Mouse (Mus musculus) liver, embryonic 11.5 days (tissue): ENCODE data around the gene Prss8. TPM values are rescaled to one million over a fixed set of nuclear protein-coding genes. Genes with fewer than 3 reads are reported as not detected.
A peak's percentile ranks its signal among the peaks of the same experiment; 100 is the strongest.

Experiments
- ATAC-seq: fragments of 200-750 bp; cut with Nextera tagmentation; replicated peaks from 2 replicates; pipeline ENCODE4 v1.8.0; 2017; ENCODE audit warnings: moderate number of reproducible peaks, mild to moderate bottlenecking, moderate TSS enrichment, moderate library complexity; ENCODE audit not compliant: low FRiP score
- DNase-seq: peaks from one replicate; pipeline ENCODE4 v3.0.0-alpha.2; 2017; ENCODE audit warnings: low spot score
- H3K27ac ChIP-seq: fragments of 300-500 bp; sonication (generic); 2 replicates; pipeline ENCODE4 v1.5.1; 2014; ENCODE audit warnings: mild to moderate bottlenecking, low read depth, low read length, control low read depth
- H3K27me3 ChIP-seq: fragments of 300-500 bp; sonication (generic); replicated peaks from 2 replicates; pipeline ENCODE4 v1.6.1; 2014; ENCODE audit warnings: low read length, mixed read lengths; ENCODE audit not compliant: control insufficient read depth, insufficient read depth
- H3K36me3 ChIP-seq: fragments of 300-500 bp; sonication (generic); 2 replicates; pipeline ENCODE4 v1.6.1; 2014; ENCODE audit warnings: mild to moderate bottlenecking, low read length, moderate library complexity, mixed read lengths; ENCODE audit not compliant: control insufficient read depth, insufficient read depth
- H3K4me1 ChIP-seq: fragments of 300-500 bp; sonication (generic); replicated peaks from 2 replicates; pipeline ENCODE4 v1.6.1; 2014; ENCODE audit warnings: low read length, mixed read lengths; ENCODE audit not compliant: control insufficient read depth, insufficient read depth
- H3K4me2 ChIP-seq: fragments of 300-500 bp; sonication (generic); 2 replicates; pipeline ENCODE4 v1.6.1; 2014; ENCODE audit warnings: mild to moderate bottlenecking, control low read depth, moderate library complexity
- H3K4me3 ChIP-seq: fragments of 300-500 bp; sonication (generic); 2 replicates; pipeline ENCODE4 v1.5.1; 2014; ENCODE audit warnings: low read depth, low read length, control low read depth
- H3K9ac ChIP-seq: fragments of 300-500 bp; sonication (generic); 2 replicates; pipeline ENCODE4 v1.6.1; 2014; ENCODE audit warnings: low read depth, low read length, control low read depth
- H3K9me3 ChIP-seq: fragments of 300-500 bp; sonication (generic); 2 replicates; pipeline ENCODE4 v1.6.1; 2016; ENCODE audit warnings: low read length, inconsistent platforms, mixed read lengths; ENCODE audit not compliant: control insufficient read depth
- WGBS: fragments of 180-500 bp; shearing (Covaris S2); extraction: QIAGEN DNeasy Blood & Tissue Kit; methylation state at CpG from one replicate; pipeline ENCODE4 v1.1.7; 2014; 5-methylcytosine and 5-hydroxymethylcytosine counted together
- polyA plus RNA-seq: library from polyadenylated mRNA; unstranded; fragments of >200 nt; fragmentation: Nextera tagmentation; extraction: Ambion mirVana; gene quantifications from 2 replicates; pipeline ENCODE4 v1.2.1, GENCODE M21; 2014

Prss8 gene
- polyA plus RNA-seq, 1 experiment from 2014 or later = 3.4 TPM

DNA sequence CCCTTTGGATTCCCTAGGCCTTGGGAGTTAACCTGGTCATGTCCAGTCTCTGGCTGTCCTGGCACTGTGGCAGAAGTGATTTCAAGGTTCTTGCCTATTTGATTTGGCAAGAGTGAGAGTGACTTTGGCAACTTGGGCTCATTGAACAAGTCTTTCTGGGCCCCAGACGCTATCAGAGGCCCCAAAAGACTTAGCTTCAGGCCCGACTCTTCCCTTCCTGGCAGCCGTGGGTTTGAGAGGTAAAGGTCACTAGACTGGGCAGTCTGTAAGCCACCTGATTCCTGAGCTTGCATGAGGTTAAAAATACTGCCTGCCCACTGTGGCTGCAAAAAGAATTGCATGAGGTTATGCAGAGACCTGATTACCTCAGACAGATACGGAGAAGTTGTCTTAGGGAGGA, 21.2 kb downstream of the Prss8 start:
- Histone ChIP-seq H3K36me3 (peaks cover 44% of the 10 kb centered on the region), H3K27me3 (no peaks in the 10 kb centered on the region), H3K9ac (no peak overlapping the region)

DNA sequence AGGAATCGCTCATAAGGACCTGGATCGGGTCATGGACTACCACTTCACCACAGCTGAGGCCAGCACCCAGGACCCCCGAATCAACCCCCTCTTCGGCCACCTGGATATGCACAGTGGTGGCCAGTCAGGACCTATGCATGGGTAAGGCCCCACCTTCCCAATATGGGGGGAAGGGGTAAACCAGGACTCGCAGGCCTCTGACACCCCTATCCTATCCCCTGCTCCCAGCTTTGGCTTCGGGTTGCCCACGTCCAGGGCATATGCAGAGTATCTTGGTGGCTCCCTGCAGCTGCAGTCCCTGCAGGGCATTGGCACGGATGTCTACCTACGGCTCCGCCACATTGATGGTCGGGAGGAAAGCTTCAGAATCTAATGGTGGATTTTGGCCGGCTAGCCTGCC, 22.0 kb downstream of the Prss8 start:
- H3K27me3 ChIP-seq = no peaks in the 10 kb centered on the region
- no peak overlapping the region for H3K4me2 ChIP-seq
- peaks cover 11% of the 10 kb centered on the region for H3K4me1 ChIP-seq
- H3K9me3 ChIP-seq = no peaks in the 10 kb centered on the region
- DNase-seq (no peak), ATAC-seq (no peak)
- no peak overlapping the region for H3K27ac ChIP-seq
- no peak overlapping the region for H3K4me3 ChIP-seq
- H3K36me3 ChIP-seq = peaks cover 44% of the 10 kb centered on the region
- H3K9ac ChIP-seq = no peak overlapping the region
- 91% methylated on average over 12 of the region's 12 CpGs for WGBS

More for the DNA sequence above, 21.2 kb downstream of the Prss8 start:
- Histone ChIP-seq H3K9me3 (no peaks in the 10 kb centered on the region), H3K4me3 (no peak overlapping the region), H3K4me1 (peaks cover 15% of the 10 kb centered on the region), H3K4me2 (no peak overlapping the region), H3K27ac (no peak overlapping the region)
- WGBS = 82% methylated on average over 4 of the region's 4 CpGs
- ATAC-seq (no peak), DNase-seq (no peak)

DNA sequence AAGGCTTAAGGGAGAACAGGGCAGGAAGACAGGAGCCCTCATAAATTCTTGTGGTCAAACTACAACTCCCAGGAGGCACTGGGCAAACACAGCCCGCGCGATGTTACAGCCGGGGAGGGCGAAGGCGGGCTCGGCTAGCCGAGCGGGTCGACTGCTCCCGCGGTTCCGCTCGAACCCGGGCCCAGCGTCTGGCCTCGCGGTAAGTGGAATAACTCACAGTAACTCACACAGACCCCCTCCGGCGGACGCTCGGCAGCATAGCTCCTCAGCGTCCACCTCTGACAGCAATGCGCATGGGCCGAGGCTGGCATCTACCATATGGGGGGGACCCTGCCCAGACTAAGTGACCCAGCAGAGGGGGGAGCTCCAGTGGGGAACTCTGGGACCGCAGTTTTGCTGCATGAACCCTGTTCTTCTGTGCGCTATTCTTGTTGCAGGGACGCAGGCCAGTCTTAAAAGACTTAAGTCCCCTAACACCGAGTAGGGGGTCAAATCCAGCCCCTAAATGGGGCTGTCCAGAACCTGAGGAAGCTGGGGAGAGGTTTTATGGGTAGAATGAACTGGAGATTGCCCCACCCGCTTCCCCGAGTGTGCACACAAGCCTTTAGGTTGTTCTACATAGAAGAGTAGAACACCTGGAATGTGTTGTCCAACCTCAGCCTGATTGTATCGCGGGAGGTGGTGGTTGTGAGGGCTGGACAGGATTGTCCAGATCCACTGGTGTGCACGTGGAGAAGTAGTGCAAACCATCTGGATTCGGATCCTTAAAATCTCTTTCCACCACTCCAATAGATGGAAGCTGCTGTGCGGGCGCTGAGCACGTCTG, 25.7 kb downstream of the Prss8 start, which contains the start of gene Bckdk:
TSS of gene Bckdk (plus strand) at position 112 of the 826 bp plus-strand sequence.
- H3K4me1 ChIP-seq = peaks cover 25% of the 10 kb centered on the region
- WGBS = 8% methylated on average over 38 of the region's 38 CpGs

GRCm38 (mm10) chr7:127901772-127902171, 28.1 kb downstream of the Prss8 start:
- Histone ChIP-seq H3K4me1 (peaks cover 29% of the 10 kb centered on the region), H3K4me2 (no peak overlapping the region), H3K27me3 (no peaks in the 10 kb centered on the region), H3K36me3 (peaks cover 14% of the 10 kb centered on the region), H3K9ac (no peak overlapping the region), H3K9me3 (no peaks in the 10 kb centered on the region), H3K27ac (no peak overlapping the region), H3K4me3 (no peak overlapping the region)
- ATAC-seq (no peak), DNase-seq (no peak)
- 49% methylated on average over 2 of the region's 2 CpGs for WGBS

More for the DNA sequence above, 25.7 kb downstream of the Prss8 start, which contains the start of gene Bckdk:
- H3K9me3 ChIP-seq = no peaks in the 10 kb centered on the region
- H3K36me3 ChIP-seq = peaks cover 37% of the 10 kb centered on the region
- H3K4me3 ChIP-seq = peak within 1 kb of the TSS; percentile 86
- peak within 1 kb of the TSS; percentile 96 for H3K9ac ChIP-seq
- ATAC-seq (peak; percentile 86), DNase-seq (peak; percentile 83)
- H3K27me3 ChIP-seq = no peaks in the 10 kb centered on the region
- H3K27ac ChIP-seq = peak within 1 kb of the TSS; percentile 83
- peak within 1 kb of the TSS; percentile 97 for H3K4me2 ChIP-seq

- Histone ChIP-seq H3K9me3 (no peaks in the 10 kb centered on the region), H3K27ac (peak overlapping the region; percentile 62), H3K27me3 (no peaks in the 10 kb centered on the region), H3K4me3 (no peak overlapping the region), H3K4me1 (peaks cover 29% of the 10 kb centered on the region), H3K36me3 (no peaks in the 10 kb centered on the region; the same call in 1 of the 2 replicates), H3K4me2 (peak overlapping the region; percentile 46), H3K9ac (0 out of 2 replicates have a peak overlapping the region, but pooled peaks have one; percentile 3)
- 16% methylated on average over 7 of the region's 7 CpGs for WGBS
- DNase-seq = no peak
- ATAC-seq = no peak
Observed at GRCm38 (mm10) chr7:127899997-127900396, 29.9 kb downstream of the Prss8 start.

GRCm38 (mm10) chr7:127898179-127898956, 31.5 kb downstream of the Prss8 start:
- ATAC-seq (peak; percentile 42), DNase-seq (no peak)
- Histone ChIP-seq H3K27ac (peak overlapping the region; percentile 62; the same call in 1 of the 2 replicates), H3K27me3 (no peaks in the 10 kb centered on the region), H3K9me3 (no peaks in the 10 kb centered on the region), H3K4me2 (peak overlapping the region; percentile 46), H3K4me1 (peaks cover 28% of the 10 kb centered on the region), H3K4me3 (no peak overlapping the region), H3K9ac (no peak overlapping the region), H3K36me3 (no peaks in the 10 kb centered on the region; the same call in 1 of the 2 replicates)
- 29% methylated on average over 10 of the region's 10 CpGs for WGBS

DNA sequence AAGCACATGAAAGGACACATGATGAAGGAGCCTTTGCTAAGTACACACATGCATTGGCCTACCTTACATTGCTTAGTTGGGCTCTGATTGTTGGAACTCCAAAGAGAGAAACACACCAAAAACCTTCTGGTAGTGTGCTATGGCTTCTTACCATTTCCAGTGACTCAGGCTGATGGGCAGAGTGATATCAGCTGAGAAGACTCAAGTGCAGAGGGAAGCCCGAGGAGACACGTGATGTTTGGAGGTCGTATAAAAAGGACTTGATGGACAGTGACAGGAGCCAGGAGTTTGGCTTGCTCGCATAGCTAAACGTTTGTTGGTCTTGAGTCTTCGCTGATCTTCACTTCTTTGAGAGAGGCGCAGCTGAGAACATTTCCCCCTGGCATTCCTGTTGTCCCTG, 32.4 kb downstream of the Prss8 start:
- H3K36me3 ChIP-seq = peaks cover 5% of the 10 kb centered on the region; the same call in 1 of the 2 replicates
- 79% methylated on average over 7 of the region's 7 CpGs for WGBS
- H3K4me3 ChIP-seq = no peak overlapping the region

DNA sequence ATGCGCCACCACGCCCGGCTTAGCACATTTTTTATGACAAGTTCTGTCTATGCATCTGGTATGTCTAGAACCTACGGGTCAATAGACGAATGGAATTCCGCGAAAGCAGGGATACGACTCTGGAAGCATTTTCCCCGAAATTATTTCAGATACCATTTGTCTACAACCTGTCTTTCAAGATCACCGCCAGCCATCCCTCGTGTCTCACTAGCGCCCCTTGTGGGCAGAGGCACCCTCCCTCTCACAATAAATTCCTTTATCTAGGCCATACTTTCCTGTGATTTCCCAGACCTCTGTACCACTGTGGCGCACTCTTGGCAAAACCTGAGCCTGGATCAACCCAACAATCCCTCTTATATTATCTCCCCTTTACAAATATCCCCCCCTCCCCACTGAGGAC, 33.5 kb downstream of the Prss8 start:
- no peak overlapping the region for H3K4me3 ChIP-seq

More for the DNA sequence above, 32.4 kb downstream of the Prss8 start:
- Histone ChIP-seq H3K9ac (no peak overlapping the region), H3K4me2 (no peak overlapping the region), H3K27ac (no peak overlapping the region), H3K4me1 (peaks cover 28% of the 10 kb centered on the region), H3K9me3 (no peaks in the 10 kb centered on the region), H3K27me3 (no peaks in the 10 kb centered on the region)
- no peak for DNase-seq
- no peak for ATAC-seq

More for the DNA sequence above, 33.5 kb downstream of the Prss8 start:
- Histone ChIP-seq H3K9me3 (no peaks in the 10 kb centered on the region), H3K9ac (no peak overlapping the region), H3K27ac (no peak overlapping the region), H3K36me3 (peaks cover 5% of the 10 kb centered on the region; the same call in 1 of the 2 replicates), H3K4me1 (peaks cover 25% of the 10 kb centered on the region), H3K27me3 (no peaks in the 10 kb centered on the region), H3K4me2 (no peak overlapping the region)
- DNase-seq (no peak), ATAC-seq (no peak)
- WGBS = 53% methylated on average over 13 of the region's 13 CpGs
